In genomic region chr5:67532351-67532750, GRCm38 (mm10) we compare ENCODE assay signal across 8 mouse cellular contexts.
DNase-seq lines count a peak whose midpoint lies in the region; ATAC-seq and TF ChIP-seq lines count a peak whose summit lies in the region.

No protein-coding gene starts in this region.

- H3K9me3 ChIP-seq in embryonic facial prominence, embryonic 13.5 days = no peaks in the 10 kb centered on the region
- no peaks in the 10 kb centered on the region for H3K9me3 ChIP-seq in limb, embryonic 11.5 days (ENCODE audit: control insufficient read depth, low read length)
- H3K9me3 ChIP-seq in midbrain, embryonic 15.5 days = no peaks in the 10 kb centered on the region

- DNase-seq in 416B (ENCODE audit: low read depth) = peak; percentile 89
- DNase-seq in adrenal gland, postnatal 4 days (ENCODE audit: low spot score in 2 of 2) = peak; percentile 50 to 57
- DNase-seq in heart, adult 18-20 months = peak; percentile 72 to 89
- peak; percentile 81 for DNase-seq in kidney, adult 2 months
- peak; percentile 93 for DNase-seq in limb, embryonic 11.5 days (ENCODE audit: low spot score)
- DNase-seq in spleen, adult 18-20 months = peak; percentile 40 to 70

- peak overlapping the region; percentile 48 for H3K4me2 ChIP-seq in embryonic facial prominence, embryonic 13.5 days
- peak overlapping the region; percentile 29 for H3K4me2 ChIP-seq in limb, embryonic 11.5 days (ENCODE audit: low read depth, severe bottlenecking)
- H3K4me2 ChIP-seq in midbrain, embryonic 15.5 days = peak overlapping the region; percentile 53

- 1% methylated on average over 12 of the region's 12 CpGs for WGBS in embryonic facial prominence, embryonic 13.5 days
- 3% methylated on average over 12 of the region's 12 CpGs for WGBS in kidney, adult 2 months
- 4% methylated on average over 12 of the region's 12 CpGs for WGBS in limb, embryonic 11.5 days
- WGBS in midbrain, embryonic 15.5 days = under 1% methylated on average over 12 of the region's 12 CpGs

- H3K36me3 ChIP-seq in embryonic facial prominence, embryonic 13.5 days = no peaks in the 10 kb centered on the region
- no peaks in the 10 kb centered on the region for H3K36me3 ChIP-seq in kidney, adult 2 months (ENCODE audit: control insufficient read depth, insufficient read depth, low read length)
- no peaks in the 10 kb centered on the region for H3K36me3 ChIP-seq in limb, embryonic 11.5 days (ENCODE audit: control insufficient read depth, insufficient read depth, low read length)
- no peaks in the 10 kb centered on the region for H3K36me3 ChIP-seq in midbrain, embryonic 15.5 days (replicated peaks)

- H3K27ac ChIP-seq in embryonic facial prominence, embryonic 13.5 days = no peak overlapping the region
- no peak overlapping the region for H3K27ac ChIP-seq in kidney, adult 2 months (ENCODE audit: insufficient read depth, low read depth, low read length)
- H3K27ac ChIP-seq in limb, embryonic 11.5 days (replicated peaks; ENCODE audit: low read depth, low read length) = no peak overlapping the region
- H3K27ac ChIP-seq in midbrain, embryonic 15.5 days = no peak overlapping the region

- no peak for TF ChIP-seq POLR2A in kidney, adult 2 months (IDR thresholded peaks at IDR 0.05; ENCODE audit: low read depth, low read length)

- H3K27me3 ChIP-seq in embryonic facial prominence, embryonic 13.5 days = peaks cover 21% of the 10 kb centered on the region
- no peaks in the 10 kb centered on the region for H3K27me3 ChIP-seq in kidney, adult 2 months (replicated peaks; ENCODE audit: control insufficient read depth, insufficient read depth, low read length)
- H3K27me3 ChIP-seq in limb, embryonic 11.5 days (ENCODE audit: control insufficient read depth, insufficient read depth, low read length) = no peaks in the 10 kb centered on the region
- peaks cover 9% of the 10 kb centered on the region; the same call in 1 of the 2 replicates for H3K27me3 ChIP-seq in midbrain, embryonic 15.5 days (replicated peaks)

- peaks cover 3% of the 10 kb centered on the region; the same call in 1 of the 2 replicates for H3K4me1 ChIP-seq in embryonic facial prominence, embryonic 13.5 days
- peaks cover 4% of the 10 kb centered on the region; the same call in 1 of the 2 replicates for H3K4me1 ChIP-seq in kidney, adult 2 months (ENCODE audit: control insufficient read depth, insufficient read depth, low read length)
- H3K4me1 ChIP-seq in limb, embryonic 11.5 days (ENCODE audit: control insufficient read depth, insufficient read depth, low read length) = no peaks in the 10 kb centered on the region
- H3K4me1 ChIP-seq in midbrain, embryonic 15.5 days = peaks cover 7% of the 10 kb centered on the region

- no peak for ATAC-seq in embryonic facial prominence, embryonic 13.5 days (ENCODE audit: insufficient number of reproducible peaks, insufficient read depth, low FRiP score, low TSS enrichment, low read depth)
- no peak; the same call in 1 of the 2 replicates for ATAC-seq in limb, embryonic 11.5 days (ENCODE audit: insufficient number of reproducible peaks, low FRiP score, low TSS enrichment, low read depth)
- peak; percentile 94 for ATAC-seq in midbrain, embryonic 15.5 days (replicated peaks)

- no peak overlapping the region for H3K9ac ChIP-seq in embryonic facial prominence, embryonic 13.5 days
- no peak overlapping the region for H3K9ac ChIP-seq in limb, embryonic 11.5 days (ENCODE audit: low read length)
- H3K9ac ChIP-seq in midbrain, embryonic 15.5 days = no peak overlapping the region

- peak; percentile 94 for TF ChIP-seq CTCF in kidney, adult 2 months (conservative IDR thresholded peaks at IDR 0.05; ENCODE audit: insufficient read depth, insufficient read length, low read depth, low read length)

- peak overlapping the region; percentile 16; the same call in 1 of the 2 replicates for H3K4me3 ChIP-seq in embryonic facial prominence, embryonic 13.5 days
- H3K4me3 ChIP-seq in kidney, adult 2 months (ENCODE audit: insufficient read depth, low read depth, low read length) = no peak overlapping the region
- no peak overlapping the region for H3K4me3 ChIP-seq in limb, embryonic 11.5 days (ENCODE audit: low read depth, low read length)
- H3K4me3 ChIP-seq in midbrain, embryonic 15.5 days = peak overlapping the region; percentile 25

Comparison
In these comparisons a context has a peak if more than half of its experiments do, and no peak if none do; other contexts are left out.
1. H3K4me3 ChIP-seq: peak in embryonic facial prominence, embryonic 13.5 days (single experiment) and midbrain, embryonic 15.5 days (single experiment); none in kidney, adult 2 months (single experiment) and limb, embryonic 11.5 days (single experiment).
2. Peak in every context shown above with its lines, with median percentiles within 50 percentile points of each other: DNase-seq and H3K4me2 ChIP-seq.